Mouse (Mus musculus) frontal cortex, postnatal 25 days (tissue): ENCODE measurements around the gene Alcam.
A peak's percentile ranks its signal among the peaks of the same experiment; 100 is the strongest.

Source experiments
- DNase-seq, 2 experiments: peaks; one replicate each; pipeline ENCODE4 v3.0.0; 2022; ENCODE audit warnings: low spot score in 2 of 2

The Alcam gene

DNA sequence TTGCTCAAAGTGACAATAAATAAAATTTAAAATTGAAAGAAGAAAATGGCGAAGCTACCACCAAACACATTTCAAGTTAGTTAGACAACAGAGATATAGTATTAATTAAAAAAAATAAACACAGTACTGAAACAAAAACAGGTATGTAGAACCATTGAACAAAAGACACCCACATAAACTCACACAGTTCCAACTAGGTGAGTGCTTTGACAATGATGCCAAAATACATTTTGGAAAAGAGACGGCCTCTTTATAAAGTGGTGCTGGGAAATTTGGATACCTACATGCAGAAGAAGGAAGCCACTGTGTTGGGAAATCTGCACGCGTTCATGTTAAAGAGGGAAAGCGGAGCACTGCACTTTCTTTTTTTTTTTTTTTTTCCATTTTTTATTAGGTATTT is 85.4 kb downstream of the Alcam start:
- no peak for DNase-seq

DNA sequence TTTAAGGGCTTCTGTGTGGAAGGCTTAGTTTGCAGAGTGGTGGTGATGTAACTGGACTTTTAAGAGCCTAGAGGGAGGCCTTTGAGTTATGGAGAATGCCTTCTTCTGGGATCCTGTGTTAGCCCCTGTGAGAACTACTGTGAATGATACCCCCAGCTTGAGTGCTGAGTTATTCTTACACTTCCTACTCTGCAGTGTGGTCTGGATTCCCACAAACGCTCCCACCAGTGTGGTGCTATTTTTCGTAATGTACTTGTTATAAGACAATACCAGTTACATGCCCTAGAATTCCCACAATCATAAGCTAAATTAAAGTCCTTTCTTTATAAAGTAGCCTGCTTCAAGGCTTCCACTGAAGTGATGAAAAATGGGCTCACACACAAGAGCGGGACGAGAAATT is 87.0 kb downstream of the Alcam start:
- no peak for DNase-seq

DNA sequence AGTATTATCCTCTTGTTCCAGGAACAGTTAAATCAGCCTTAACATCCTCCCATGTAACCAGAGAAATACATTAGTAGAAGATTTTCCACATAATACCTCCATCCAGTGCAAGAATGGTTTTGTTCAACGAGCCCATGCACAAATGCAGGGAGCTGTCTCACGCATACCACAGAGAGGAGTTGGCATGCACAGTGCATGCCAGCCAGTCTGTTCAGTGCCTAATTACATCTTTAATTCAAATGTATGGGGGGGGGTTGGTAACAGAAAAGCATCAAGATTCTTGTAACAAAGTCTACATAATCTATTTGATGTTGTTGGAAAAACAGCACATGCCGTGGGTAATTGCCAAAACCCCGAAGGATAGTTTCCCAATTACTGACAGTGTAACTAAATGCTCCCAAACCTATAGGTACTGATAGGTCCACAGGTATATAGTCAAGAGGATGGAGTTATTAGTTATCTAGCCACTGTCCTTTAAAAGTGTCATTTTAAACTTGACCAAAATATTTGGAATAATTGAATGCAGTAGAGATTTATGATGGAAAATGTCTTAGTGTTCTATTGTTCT is 89.8 kb downstream of the Alcam start:
- no peak for DNase-seq

DNA sequence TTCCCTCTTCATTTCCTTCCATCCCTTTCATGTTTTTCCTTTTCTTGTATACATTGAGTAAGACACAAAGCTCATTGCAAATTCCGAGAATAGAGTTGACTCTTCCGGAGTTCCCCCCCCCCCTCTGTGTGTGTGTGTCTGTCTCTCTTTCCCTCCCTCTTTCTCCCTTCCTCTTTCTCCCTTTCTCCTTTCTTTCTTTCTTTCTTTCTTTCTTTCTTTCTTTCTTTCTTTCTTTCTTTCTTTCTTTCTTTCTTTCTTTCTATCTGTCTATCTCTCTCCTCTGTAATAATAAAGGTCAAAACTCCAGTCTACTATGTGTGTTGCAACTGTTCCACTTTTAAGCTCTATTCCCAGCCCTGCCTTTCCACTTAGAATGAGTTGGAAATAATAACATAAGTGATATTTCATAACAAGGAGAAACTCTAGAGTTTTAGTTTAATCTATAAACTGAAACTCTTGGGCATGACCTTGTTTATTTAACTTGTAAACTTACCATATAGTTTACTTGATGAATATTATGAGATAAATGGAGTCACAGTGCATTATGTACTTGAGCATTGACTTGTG is 110.3 kb downstream of the Alcam start:
- no peak for DNase-seq

DNA sequence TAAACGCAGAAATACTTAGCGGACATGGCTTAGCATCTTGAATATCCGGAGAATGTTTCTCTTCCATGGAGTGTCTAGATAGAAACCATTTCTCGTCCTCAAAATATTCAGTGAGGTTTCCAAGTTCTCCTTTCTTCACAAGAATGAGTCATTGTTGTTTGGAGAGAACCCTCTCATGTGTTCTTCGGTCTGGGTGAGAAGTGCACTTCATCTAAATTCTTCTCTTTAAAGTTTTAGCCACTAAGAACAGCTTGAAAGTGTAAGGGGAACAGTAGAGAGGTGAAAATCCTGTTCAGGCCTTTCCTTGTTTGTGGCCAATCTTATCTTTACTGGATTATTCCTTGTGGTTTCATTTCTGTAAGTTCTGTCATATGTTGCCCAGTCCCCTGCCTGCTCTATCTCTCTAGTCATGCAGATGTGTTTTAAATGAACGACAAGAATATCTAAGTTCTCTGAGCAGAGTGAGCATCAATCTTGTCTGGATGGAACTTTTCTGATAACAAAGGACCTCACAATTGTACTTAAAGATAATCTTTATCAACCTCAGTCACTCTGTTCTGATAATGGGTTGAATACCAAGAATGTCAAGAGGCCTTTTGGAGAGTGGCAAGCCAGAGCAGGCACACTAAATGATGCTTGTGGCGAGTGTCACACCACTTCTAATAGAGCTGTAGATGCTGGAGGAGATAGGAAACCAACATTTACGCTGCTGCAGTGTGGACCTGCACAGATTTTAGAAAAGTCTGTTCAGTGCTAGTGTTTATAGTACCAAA is 111.0 kb downstream of the Alcam start:
- DNase-seq, result no peak

DNA sequence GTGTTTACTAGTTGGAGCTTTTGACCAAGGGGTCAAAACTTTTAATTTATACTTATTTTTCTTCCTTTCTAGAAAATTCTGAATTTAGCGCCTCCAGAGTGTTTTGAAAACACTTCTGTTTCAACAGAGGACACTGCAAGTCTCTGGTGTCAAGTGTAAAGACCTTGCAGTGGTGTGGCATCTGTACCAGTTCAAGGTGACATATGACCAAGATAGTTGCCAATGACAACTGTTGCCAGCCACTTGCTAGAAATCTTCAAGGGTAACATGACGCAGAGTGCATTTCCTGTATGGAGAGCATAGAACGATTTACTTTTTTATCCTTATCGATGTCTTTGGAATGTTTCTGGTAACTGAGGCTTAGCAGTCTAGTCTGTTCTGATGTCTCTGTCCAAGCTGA is 119.8 kb downstream of the Alcam start:
- no peak for DNase-seq

DNA sequence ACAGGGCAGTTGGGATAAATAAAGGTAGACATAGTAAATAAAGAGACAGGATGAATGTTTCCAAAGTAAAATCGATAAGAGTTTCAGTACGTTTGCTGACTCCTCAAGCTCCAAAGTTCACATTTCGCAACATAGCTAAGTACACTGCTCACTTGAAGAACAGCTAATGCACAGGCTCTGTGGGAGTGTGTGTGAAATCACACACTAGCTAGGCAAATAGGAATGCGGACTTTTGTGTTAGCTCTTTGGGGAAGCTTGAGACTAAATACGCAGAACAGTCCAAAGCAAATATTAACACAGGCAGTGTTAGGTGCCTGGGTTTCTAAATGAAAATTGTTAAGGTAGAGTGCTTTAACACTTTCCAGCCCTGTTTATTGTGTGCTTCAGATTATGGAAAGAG is 120.2 kb downstream of the Alcam start:
- DNase-seq, result no peak

DNA sequence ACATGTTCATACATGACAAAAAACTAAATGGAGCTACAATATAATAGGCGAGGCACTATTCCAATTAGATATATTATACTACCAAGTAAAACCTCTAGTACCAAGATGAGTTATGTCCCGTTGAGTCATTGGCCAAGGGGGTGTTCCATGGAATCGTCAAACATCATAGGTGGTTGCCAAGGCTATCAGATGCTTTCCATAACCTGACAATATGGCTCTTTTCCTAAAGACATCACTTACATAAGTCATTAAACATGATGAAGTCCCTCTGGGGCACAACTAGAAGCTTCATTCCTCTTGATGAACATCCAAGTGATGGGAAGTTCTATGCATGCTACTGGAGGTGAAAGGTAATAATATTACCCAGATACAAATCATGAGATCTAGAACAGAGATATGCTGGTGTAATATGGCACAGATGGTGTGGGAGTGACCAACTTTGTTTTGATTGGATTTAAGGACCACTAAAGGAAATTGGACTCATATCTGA is 122.5 kb downstream of the Alcam start:
- no peak for DNase-seq

DNA sequence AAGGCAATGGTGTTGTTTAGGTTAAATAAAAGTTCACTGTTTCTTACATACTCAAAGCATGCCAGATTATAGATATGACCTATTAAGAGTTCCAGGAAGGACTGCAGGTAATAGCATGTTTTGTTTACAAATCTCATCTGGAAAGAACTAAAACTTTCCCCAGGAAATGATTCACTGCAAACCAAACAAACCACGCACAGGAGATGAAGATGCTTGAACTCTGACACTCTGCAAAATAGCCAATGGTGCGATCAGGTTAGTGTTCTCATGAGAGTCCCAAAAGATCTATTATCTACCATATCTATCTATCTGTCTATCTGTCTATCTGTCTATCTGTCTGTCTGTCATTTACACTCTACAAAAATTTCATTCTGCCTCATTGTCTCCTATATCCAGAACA is 124.5 kb downstream of the Alcam start:
- no peak for DNase-seq

DNA sequence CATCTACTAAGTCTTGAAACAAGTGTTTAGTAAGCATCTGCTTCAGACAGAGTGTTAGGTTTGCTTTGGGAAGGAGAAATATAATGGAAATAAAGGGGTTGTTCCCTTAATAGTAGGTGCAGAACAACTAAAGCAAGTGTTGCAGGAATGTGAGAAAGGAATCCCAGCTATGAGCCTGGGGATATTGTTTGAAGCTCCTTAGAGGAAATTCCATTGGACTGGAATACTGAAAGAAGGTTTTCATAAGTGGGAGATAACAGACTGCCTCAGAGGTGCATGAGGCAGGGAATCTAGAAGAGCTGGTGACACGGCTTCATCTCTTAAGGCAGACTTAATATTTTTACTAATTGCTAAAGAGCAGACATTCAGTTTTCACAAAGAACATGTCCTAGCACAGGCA is 134.6 kb downstream of the Alcam start:
- DNase-seq, result no peak

DNA sequence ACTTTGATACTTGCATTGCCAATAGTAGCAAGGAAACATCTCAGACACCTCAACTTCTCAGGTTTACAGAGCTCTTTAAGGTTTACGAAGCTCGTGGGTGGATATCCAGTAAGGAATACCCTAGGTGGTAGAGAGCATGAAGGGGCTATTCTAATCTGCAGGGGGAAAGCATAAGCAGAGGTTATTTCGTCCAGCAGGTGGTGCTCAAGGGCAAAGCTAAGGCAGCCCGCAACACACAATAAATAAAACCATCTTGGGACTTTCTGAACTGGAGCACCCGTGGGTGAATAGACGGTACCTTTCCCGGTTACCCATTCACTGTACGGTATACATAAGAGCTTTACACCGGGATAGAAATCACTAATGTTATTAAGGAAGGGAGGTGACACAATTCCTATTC is 142.8 kb downstream of the Alcam start:
- DNase-seq, result peak; percentile 73 to 74

DNA sequence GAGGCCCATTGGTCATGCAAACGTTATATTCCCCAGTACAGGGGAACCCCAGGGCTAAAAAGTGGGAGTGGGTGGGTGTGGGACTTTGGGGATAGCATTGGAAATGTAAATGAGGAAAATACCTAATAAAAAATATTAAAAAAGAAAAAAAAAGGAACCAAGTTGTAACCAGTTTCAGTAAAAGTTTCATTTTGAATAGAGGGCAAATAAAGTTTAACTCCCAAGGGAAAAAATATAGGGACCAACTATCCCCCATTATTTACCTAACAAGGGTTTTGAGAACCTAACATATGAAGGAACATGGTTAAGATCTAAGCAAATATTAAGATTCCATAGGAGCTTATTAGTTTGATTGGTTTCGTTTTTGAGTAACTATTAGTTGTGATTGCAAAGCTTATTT is 146.9 kb downstream of the Alcam start:
- DNase-seq, result no peak

DNA sequence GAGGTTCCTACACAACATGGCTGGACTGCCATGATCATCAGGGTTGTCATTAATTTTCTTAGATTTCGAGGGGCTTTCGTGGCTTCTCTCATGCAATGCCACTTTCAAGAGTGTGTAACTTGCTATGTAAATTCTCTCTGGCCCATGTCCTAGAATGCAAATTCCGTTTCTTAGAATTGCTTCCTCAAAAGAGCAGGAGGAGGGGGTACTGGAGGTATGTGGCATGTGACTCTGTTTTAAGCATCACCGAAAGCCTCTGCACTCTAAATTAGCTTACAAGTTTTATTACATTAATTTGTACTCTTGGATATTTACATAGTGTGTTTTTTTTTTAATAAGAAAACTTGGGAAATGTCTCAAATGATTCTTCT is 150.4 kb downstream of the Alcam start:
- DNase-seq, result no peak

DNA sequence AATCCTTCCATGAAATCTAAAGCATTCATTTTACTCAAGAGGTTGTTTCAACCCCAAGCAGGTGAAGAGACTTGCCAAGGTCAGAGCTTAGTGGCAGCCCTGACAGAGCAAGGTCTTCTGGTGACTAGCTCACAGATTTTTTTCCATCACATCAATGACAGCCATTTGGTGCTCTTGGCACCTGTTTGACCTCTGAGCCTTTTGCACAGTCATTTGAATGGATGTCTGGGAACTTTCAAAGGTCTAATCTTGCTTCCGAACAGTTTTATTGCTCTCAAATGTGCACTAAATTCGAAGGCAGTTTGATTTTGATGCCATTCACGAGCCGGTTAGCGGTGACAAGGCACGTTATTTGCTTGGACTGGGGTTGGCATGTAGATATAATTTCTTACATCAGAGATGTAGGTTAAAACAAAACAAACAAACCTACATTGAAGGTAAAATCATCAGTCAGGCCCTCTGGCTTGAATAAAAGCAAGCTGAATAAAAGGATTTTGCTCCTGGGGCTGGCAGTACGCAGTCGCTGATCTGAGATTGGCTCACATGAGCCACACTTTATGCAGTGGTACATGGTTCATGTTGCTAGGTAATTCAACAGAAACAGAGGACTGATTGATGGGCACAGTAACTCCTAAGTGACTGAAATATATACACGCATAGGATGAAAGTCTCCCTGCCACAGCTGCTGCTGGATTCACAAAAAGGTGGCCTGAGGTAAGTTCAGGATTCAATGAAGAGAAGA is 150.9 kb downstream of the Alcam start:
- no peak for DNase-seq

DNA sequence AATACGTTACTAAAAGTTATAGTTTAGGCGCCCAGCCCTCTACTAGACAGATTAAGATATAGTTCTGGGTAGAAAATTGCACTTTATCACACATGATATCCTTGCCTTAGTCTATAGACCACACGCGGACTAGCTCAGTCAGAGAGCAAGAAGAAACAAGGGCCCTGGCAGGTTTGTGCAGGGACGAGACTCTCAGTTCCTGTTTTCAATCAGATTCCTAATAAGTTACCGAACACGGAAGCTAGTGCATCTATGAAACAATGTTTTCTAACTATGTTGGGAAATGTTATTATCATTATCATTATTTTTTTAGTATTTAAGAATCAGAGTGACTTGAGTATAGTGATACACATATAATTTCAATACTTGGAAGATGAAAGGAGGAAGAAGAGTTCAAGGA is 152.1 kb downstream of the Alcam start:
- DNase-seq, result no peak

DNA sequence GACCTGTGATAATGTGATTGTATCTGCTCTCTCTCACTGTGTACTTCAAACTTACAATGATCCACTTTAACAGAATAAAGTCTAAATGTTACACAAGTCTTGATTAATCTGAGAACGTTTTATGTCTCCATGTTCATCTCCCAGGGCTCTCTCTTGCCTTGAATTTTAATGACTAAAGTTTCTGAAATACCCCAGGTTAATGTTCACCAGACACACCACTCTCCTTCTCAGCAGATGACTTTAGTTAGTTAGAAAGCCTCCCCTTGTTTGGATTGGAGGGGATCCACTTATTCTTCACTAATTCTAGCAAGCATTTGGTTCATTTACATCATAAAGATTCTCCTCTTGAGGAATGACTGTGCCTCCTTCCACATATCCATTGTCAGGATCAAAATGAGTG is 157.5 kb downstream of the Alcam start:
- no peak for DNase-seq

DNA sequence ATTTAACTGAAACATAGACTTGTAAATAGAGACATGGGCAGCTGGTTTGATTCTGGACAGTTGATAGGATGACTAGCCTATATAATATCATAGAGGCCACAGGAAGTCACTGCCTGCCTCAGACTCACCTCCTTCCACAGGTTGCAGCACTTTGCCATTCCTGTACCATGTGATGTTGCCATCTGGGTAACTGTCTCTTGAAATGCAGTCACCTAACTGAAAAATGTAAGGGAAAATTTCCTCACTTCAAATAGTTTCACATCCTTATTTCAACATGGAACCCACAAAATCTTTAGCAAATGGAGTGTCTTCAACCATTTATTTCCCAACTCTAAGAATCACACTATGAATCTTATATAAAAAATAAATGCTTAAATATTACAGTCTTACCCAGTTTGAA is 158.3 kb downstream of the Alcam start:
- no peak for DNase-seq

DNA sequence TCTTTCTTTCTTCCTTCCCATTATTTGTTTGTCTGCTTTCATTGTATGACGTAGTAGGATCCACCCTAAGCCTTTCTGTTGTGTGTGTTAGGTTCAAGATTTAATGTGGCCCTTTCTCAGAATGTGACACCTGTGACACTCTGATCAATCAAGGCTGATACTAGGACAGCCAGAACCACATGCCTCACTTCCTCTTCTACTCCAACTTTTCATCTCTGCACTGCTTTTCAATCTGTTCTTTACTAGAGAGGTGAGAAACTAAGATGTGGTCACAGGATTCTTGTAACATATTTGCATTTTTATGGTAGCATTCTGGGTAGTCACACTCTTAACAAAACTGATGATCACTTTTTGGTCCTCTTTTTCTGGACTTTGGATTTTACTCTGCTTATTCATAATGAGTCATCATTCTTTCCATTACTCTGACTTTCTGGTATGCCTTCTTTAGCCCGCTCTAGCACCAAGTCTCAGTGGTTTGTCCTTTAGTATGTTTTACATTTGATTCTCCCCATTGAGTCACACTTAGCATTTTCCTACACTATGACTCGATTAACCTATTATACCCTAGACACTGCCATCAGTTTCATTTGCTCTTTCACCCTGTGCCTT is 161.3 kb downstream of the Alcam start:
- no peak for DNase-seq

DNA sequence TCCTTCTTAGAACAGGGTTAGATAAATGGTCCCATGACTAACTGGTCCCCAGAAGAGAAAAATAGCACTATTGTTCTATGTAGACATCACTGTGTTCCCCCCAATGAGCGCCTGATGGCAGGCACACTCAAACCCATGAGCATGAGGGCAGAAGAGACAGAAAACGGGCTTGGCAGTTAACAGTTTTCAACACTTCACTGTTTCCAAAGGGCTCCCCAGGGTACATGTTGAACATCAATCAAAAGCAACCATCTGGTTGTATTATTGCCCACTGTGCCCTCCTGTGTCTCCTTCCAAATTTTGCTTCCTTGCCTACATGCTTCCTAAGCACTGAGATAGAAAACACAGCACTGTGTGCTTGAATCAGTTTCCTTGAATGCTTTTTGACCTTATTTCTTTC is 173.7 kb downstream of the Alcam start:
- no peak for DNase-seq

DNA sequence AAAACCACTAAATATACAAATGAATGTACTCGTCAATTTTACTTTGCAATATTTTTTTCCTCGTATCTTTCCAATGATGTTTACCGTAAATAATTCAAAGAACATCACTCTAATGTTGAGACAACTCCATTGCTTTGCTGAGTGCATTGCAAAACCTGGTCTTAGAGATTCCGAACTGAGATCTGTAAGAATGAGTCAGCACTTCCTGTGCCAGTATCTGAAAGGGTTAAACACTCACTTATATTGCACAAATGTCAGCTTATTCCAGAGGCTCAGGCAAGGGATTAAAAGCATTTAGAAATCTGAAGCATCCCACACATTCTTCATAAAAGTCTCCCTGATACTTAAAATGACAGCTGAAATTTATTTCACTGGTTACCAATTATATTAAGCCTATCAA is 188.8 kb downstream of the Alcam start:
- no peak for DNase-seq

DNA sequence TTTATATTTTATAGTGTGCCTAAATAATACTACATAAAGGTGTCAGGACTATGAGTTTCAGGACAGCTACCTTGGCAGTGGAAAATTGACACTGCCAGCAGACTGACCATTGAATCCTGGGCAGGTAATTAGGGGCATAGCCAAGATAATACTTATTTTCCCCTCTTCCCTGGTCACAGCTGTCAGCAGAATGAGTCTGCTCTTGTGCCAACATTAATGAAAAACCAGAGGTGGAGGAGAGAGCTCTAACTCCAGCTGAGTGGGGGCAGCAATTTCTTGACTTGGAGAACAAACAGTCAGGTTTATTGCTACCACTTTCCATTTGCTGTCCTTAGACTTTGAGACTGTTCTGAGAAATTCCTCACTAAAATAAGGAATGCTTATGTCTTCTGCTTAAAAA is 190.1 kb downstream of the Alcam start:
- DNase-seq, result no peak

DNA sequence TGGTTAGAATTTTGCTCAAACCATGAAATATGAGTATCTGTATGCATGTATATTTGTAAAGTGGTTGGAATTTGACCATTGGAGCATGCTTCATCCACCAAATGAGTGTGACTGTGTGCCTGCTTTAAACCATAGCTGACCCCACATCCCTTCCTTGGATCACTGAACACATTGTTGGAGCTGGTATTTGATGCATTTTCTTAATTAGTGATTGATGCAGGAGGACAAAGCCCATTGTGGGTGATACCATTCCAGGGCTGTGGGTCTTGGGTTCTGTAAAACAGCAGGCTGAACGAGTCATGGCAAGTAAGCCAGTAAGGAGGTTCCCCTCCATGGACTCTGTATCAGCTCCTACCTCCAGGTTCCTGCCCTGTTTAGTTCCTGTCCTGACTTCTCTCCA is 191.3 kb downstream of the Alcam start:
- DNase-seq, result no peak
